Mouse (Mus musculus): ENCODE data around the gene Cfdp1.

The Cfdp1 gene

GRCm38 (mm10) chr8:111853861-111854501, at the start of gene Cfdp1:
Gene Cfdp1, minus strand, starts transcription at chr8:111854291.
- DNase-seq = peak; percentile 98

DNA sequence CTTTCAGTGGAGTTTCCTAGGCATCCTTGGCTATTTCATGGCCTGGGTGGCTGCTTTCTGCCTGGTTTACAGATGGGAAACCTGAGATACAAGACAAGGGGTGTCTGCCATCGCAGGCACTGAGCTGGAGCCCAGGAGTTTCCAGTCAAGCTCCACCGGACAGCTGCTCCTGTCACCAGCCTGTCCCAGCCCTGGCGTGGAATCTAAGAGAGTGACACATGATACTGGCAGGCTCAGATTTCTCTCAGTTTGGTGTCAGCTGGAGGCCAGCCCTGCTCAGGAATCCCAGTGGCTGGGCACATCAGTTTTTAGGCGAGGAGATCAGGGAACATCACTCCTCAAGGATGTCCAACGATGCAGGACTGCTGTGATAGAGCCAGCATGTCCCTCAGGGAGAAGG, 48.0 kb upstream of the Cfdp1 start:
- DNase-seq = no peak

DNA sequence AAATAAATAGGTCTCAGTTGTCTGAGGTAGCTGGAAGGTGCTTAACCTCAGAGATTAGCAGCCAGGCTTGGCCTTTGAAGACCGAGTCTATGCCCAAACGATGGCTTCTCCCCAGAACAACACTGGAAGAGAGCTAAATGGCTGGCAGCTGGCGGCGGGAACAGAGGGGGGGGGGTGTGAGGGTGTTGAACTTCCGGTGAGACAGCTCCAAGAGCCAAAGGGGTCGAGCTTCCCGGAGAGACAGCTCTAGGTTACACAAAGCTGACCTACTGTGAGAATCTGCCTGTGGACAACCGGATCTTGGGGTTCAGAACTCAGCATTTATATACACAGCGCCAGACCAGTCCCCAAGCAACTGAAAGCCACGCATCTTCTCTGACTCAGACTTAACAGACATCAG, 44.5 kb upstream of the Cfdp1 start:
- no peak for DNase-seq

DNA sequence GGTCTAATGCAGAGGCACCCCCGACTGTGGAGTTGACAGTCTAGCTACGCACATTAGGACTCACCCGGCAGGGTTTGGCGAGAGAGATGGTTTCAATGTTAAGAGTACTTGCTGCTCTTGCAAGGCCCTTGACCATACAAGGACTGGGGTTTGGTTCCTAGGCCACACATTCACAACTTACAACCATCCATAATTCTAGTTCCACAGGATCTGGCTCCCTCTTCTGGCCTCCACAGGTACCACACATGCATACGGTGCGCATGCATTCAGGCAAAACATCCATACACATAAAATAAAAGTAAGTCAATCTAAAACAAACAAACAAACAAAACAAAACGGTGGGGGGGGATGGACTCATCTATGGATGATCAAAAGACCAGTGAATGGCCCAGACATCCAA, 40.9 kb upstream of the Cfdp1 start:
- DNase-seq = no peak

DNA sequence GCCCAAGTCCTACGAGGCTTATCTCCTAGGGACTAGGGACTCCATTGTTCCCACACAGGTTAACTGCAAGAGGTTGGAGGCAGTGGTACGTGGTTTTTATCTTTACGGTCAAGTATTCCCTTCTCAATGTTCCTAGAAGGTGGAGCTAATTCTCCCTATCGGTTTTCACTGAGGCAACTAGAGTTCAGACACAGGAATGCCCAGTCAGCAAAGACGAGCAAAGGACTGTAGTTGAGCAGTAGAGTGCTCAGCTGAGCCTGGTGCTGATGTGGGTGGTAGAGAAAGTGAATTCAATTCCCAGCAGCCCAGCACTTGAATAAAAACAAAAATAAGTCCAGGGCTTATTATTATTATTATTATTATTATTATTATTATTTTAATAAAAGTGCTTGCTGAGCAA, 38.5 kb upstream of the Cfdp1 start:
- no peak for DNase-seq

GRCm38 (mm10) chr8:111891983-111892382, 37.9 kb upstream of the Cfdp1 start:
- DNase-seq = no peak

DNA sequence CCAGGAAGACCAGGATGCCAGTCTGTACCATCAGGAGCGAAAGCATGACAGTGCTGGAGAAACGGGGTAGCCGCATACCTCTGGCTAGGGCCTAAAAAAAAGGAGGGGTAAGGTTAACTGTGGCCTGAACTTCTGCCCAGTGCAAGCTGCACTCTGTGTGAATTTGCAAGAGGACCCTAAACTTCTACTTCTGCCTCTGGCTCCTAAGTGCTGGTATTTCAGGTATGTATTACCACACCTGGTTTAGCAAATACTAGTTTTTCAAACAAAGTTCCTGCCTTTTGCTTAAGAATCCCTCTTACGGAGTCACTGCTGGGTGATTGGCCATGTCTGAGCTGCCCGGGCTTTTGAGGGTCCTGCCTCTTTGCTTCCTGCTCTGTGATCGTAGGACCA, 36.8 kb upstream of the Cfdp1 start:
- no peak for DNase-seq

DNA sequence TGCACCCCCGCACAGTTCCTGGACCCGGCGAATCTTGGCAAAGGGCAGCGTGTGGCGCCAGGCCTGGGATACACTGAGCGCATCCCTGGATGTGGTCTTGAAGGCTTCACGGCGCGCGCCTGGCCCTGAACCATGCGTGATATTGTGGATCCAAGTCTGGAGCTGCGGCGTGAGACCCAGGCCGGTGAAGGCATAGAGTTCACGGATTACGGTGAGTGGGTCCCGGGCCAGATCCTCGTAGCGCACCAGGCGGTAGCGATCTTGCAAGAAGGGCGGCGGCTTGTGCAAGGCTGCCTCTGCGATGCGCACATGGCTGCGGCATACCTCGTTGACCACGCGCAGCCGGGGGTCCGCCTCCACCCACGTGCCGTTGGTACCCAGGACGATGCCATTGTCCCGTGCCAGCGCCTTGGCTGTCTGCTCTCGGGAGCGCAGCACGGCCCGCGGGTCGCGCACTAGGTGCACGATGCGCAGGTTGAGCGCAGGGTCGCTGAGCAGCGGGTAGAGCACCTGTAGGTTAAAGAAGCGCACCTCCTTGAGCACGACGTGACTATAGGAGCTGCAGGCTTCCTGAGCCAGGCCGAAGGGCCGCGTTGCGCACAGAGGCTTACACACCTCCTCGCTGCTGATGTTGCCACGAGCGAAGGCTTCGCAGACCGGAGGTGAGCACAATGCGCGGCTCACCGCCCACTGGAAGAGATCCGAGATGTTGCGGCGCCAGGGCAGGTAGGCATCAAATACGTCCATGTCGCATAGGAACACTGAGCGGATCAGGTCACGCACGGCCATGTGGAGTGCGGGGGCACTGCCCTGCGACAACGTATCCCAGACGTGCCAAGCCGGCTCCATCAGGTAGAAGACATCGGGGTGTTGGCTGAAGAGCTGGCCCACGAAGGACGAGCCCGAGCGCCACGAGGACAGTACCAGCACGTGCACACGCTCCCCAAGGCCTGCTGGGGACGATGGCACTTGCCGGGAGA, 36.1 kb upstream of the Cfdp1 start:
- DNase-seq = no peak

- DNase-seq = peak; percentile 44
These were observed 34.1 kb upstream of the Cfdp1 start for GRCm38 (mm10) chr8:111888091-111888650.

GRCm38 (mm10) chr8:111887479-111887878, 33.4 kb upstream of the Cfdp1 start:
- DNase-seq = no peak

DNA sequence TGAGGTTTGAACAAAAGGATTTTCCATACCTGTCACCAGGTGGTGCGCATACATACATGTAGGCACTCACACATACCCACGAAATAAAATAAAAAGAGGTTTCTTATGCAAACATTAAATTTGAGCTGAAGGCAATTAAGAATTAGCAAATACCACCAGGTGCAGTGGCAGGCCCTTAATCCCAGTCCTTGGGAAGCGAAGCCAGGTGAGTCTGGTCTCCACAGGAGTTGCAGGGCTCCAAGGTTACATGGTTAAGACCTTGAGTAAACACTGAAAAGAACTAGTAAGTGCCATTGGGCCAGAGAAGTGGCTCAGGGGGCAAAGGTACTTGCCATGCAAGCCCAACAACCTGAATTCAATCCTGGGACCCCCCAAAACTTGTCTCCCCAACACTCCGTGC, 29.5 kb upstream of the Cfdp1 start:
- DNase-seq = no peak

DNA sequence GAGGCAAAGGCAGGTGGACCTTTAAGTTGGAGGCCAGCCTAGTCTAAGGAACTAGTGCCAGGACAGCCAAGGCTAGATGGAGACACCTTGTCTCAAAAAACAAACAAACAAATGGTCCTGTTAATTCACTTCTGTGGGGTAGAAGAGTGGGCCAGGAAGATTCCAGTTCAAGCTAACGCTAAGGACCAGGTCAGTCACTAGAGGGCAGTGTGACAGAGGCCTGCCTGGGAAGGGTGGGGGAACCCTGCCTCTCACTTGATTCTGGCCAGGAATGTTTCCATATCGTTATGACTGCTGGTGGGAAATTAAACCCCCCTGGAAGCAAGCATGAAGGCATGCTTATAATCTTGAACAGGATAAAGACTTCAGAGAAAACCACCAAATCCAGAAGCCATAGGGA, 27.5 kb upstream of the Cfdp1 start:
- peak; percentile 51 for DNase-seq

DNA sequence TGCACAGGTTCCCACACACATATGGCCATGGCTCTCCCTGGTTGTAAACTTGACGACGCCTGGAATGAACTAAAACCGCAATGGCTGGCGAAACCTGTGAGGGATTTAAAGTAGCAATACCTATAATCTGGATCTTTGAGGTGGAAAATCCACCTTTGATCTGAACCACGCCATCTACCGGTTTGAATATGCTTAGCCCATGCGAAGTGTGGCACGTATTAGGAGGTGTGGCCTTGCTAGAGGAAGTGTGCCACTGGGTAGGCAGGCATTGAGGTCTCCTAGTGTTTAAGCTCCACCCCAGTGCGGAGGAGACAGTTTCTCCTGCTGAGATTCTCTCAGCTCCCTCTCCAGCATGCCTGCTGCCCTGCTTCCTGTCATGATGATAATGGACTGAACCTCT, 23.6 kb upstream of the Cfdp1 start:
- DNase-seq = no peak

- peak; percentile 99 for DNase-seq
These were observed 22.4 kb upstream of the Cfdp1 start, which contains the start of gene Tmem170 for GRCm38 (mm10) chr8:111876355-111876948. Gene Tmem170, minus strand, starts transcription at chr8:111876750.

- DNase-seq = peak; percentile 25
These were observed 21.7 kb upstream of the Cfdp1 start for GRCm38 (mm10) chr8:111875758-111876157.

DNA sequence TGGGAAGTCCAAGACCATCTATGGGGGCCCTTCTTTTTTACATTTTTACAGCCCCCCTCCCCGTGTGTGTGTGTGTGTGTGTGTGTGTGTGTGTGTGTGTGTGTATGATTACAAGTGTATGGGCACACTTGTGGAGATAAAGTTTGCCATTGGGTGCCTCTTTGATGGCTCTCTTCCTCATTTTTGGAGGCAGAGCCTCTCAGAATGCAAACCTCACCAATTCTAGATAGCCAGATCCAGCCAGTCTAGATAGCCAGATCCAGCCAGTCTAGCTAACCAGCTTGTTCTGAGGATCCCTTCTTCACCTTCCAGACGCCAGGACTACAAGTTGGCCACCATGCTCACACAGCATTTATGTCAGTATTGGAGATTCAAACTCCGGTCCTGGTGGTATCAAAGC, 17.2 kb upstream of the Cfdp1 start:
- no peak for DNase-seq

- no peak for DNase-seq
These were observed 16.3 kb upstream of the Cfdp1 start for GRCm38 (mm10) chr8:111870379-111870778.

- DNase-seq = no peak
These were observed 14.6 kb upstream of the Cfdp1 start for GRCm38 (mm10) chr8:111868664-111869063.

GRCm38 (mm10) chr8:111865857-111866256, 11.8 kb upstream of the Cfdp1 start:
- peak; percentile 40 for DNase-seq

DNA sequence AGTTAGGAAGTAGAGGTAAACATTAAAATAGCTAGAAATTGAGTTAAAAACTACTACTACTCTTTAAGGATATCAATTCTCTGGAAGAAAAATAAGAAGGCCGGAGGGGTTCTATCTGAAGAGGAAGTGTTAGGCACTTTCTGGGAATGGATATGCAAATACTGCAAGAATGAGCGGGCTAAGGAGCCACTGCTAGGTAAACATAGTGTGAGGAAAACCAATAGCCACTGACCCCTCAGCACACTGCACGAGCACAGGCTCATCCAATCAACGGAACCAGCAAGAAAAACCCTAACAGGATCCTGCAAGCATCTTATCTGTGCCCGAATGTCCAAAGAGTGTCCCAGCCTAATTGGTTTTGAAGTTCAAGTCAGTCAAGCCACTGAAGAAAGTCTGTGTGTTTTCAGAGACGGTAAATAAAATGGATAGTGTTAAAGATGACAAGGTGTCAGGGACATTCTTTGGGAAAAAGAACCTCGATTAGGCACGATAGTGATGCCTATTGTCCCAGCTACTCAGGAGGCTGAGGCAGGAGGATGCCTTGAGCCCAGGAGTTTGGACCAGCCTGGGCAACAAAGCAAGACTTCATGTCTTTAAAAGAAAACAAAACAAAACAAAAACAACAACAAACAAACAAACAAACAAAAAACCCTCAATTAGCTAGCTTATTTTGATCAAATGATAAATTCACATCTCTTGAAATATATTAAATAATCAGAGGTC, 11.2 kb upstream of the Cfdp1 start:
- no peak for DNase-seq

DNA sequence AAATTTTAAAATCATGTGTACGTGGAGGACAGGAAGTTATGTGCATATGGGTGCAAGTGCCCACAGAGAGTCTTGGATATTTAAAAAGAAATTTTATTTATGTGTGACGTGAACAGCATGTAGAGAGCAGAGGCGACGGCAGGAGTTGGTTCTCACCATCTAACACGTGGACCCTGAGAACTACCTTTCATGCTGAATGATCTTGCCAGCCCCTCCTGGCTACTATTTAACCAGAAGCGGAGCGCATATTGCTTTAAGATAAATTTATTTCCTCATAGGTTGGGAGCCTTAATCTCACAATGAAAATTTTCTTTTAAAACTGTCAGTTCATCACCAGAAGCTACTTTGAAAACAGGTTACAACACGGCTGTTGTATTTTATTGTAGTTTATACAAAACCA, 10.6 kb upstream of the Cfdp1 start:
- DNase-seq = no peak

- peak; percentile 19 for DNase-seq
These were observed 9.2 kb upstream of the Cfdp1 start for GRCm38 (mm10) chr8:111863280-111863679.

GRCm38 (mm10) chr8:111855977-111856376, 1.9 kb upstream of the Cfdp1 start:
- no peak for DNase-seq

Data from kidney, postnatal 14 days (tissue).